Mouse (Mus musculus) limb, embryonic 15.5 days (tissue): Measurements from ENCODE around the gene Hist1h4f. TPM values are rescaled to one million over a fixed set of nuclear protein-coding genes. Genes with fewer than 3 reads are reported as not detected.
A peak's percentile ranks its signal among the peaks of the same experiment; 100 is the strongest.
"Not testable (repeated sequence)": the region's sequence is repeated elsewhere in the genome, so short reads cannot be mapped to it uniquely, and the experiment has no call there.

Experiments used
- ATAC-seq: fragments of 200-750 bp; cut with Nextera tagmentation; 2 replicates; pipeline ENCODE4 v1.8.0; 2017; ENCODE audit warnings: low read depth, moderate TSS enrichment; ENCODE audit not compliant: insufficient number of reproducible peaks, low FRiP score, low TSS enrichment
- H3K27ac ChIP-seq: fragments of 300-500 bp; sonication (generic); 2 replicates; pipeline ENCODE4 v1.5.1; 2015; ENCODE audit warnings: moderate library complexity, mild to moderate bottlenecking, inconsistent platforms
- H3K27me3 ChIP-seq: fragments of 300-500 bp; sonication (generic); 2 replicates; pipeline ENCODE4 v1.6.1; 2015; ENCODE audit warnings: inconsistent platforms
- H3K36me3 ChIP-seq: fragments of 300-500 bp; sonication (generic); 2 replicates; pipeline ENCODE4 v1.6.1; 2015; ENCODE audit warnings: inconsistent platforms
- H3K4me1 ChIP-seq: fragments of 300-500 bp; sonication (generic); 2 replicates; pipeline ENCODE4 v1.6.1; 2015; ENCODE audit warnings: inconsistent platforms
- H3K4me2 ChIP-seq: fragments of 300-500 bp; sonication (generic); 2 replicates; pipeline ENCODE4 v1.6.1; 2015; ENCODE audit warnings: mild to moderate bottlenecking, inconsistent platforms
- H3K4me3 ChIP-seq: fragments of 300-500 bp; sonication (generic); 2 replicates; pipeline ENCODE4 v1.5.1; 2015; ENCODE audit warnings: mild to moderate bottlenecking, inconsistent platforms
- H3K9ac ChIP-seq: fragments of 300-500 bp; sonication (generic); 2 replicates; pipeline ENCODE4 v1.6.1; 2015; ENCODE audit warnings: inconsistent platforms
- H3K9me3 ChIP-seq: fragments of 300-500 bp; sonication (generic); 2 replicates; pipeline ENCODE4 v1.6.1; 2016; ENCODE audit warnings: inconsistent platforms
- WGBS: fragments of 180-500 bp; shearing (Covaris S2); methylation state at CpG from one replicate; pipeline ENCODE4 v1.1.7; 2015; 5-methylcytosine and 5-hydroxymethylcytosine counted together
- polyA plus RNA-seq: library from polyadenylated mRNA; unstranded; fragments of >200 nt; fragmentation: Nextera tagmentation; extraction: Ambion mirVana; gene quantifications from 2 replicates; pipeline ENCODE4 v1.2.1, GENCODE M21; 2015

The Hist1h4f gene
- polyA plus RNA-seq: 0.65 and 0.95 TPM in 2 replicates

DNA sequence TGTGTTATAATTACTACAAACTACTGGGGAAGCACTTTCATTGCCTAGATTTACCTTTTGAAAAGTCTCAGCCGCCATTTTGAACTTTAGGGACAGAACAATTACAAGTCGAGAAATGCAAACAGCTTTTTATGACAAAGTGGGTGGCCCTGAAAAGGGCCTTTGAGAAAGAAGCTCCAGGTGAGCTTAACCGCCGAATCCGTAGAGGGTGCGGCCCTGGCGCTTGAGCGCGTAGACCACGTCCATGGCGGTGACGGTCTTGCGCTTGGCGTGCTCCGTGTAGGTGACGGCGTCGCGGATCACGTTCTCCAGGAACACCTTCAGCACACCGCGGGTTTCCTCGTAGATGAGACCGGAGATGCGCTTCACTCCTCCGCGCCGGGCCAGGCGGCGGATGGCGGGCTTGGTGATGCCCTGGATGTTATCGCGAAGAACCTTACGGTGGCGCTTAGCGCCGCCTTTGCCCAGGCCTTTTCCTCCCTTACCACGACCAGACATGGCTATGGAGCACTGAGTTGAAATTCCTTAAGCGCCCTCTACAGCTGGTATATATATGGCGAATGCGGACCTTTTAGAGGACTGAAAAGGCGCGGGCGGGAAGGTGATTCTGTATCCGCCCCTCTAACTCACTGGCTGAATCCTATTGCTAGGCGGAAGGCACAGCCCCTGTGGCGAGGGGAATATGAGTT is at the start of gene Hist1h4f:
Gene Hist1h4f, minus strand, starts transcription at position 503 of the 689 bp plus-strand sequence.
- Histone ChIP-seq H3K4me1 (peaks cover 20% of the 10 kb centered on the region), H3K4me2 (peak within 1 kb of the TSS; percentile 62), H3K9ac (0 out of 2 replicates have a peak within 1 kb of the TSS, but pooled peaks have one; percentile 21), H3K27ac (peak within 1 kb of the TSS; percentile 92), H3K4me3 (peak within 1 kb of the TSS; percentile 46)
- H3K9me3 ChIP-seq, H3K36me3 ChIP-seq, H3K27me3 ChIP-seq: not testable (repeated sequence)
- under 1% methylated on average over 47 of the region's 47 CpGs for WGBS
- ATAC-seq: peak; percentile 80

DNA sequence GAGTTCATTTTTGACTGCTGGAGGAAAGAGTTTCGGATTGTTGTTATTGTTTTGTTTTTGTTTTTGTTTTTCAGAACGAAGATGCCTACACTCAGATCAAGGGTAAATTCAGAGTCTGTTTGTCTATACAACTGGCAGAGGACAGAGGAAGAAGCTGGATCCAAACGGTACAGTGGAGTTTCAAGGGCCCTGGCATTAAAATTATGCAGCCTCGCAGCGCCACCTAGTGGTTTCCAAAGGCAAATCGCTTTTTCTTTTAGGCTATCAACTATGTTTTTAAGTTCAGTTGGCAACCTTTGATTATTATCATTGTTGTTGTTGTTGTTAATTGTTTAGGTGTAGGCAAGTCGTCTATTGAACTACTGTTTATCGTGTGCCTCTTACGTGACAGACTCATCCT is 46.5 kb upstream of the Hist1h4f start:
- no peak overlapping the region for H3K27ac ChIP-seq
- ATAC-seq: no peak
- 7% methylated on average over 9 of the region's 9 CpGs for WGBS

DNA sequence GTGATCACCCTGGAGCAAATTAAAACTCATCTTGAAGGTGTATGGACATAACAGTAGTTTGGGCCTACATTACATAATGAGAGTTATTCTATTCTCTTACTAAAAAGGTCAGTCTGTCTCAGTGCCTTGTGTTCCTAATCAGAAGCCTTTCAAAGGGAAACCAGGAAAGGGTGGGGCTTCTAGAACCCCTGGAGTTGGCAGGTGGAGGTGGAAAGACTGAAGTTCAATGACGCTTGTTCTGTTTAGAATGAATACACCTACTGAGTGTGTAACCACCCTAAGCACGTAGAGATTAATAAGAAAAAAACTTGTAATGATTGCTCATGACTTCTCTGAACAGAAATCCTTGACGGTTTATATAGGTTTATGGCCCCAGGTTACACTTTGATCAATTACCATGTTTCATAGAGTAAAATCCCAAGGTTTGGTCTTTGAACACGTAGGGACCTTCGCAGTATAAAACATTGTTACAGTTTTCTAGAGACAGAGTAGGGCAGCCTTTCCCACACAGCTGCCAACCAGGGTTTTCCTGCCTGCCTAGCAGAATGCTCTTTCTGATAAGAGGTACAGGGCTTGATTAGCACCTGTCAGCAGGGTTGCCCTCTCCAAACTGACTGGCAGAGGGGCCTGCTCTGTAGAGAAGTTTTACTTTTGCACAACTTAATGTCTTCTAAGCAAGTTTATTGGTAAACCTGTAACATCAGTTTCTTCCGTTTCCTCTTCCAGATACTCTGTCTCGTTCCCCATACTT is 44.3 kb upstream of the Hist1h4f start:
- no peak for ATAC-seq
- Histone ChIP-seq H3K36me3 (no peaks in the 10 kb centered on the region), H3K4me2 (no peak overlapping the region), H3K4me1 (0 out of 2 replicates have a peak, but pooled peaks cover 4% of the 10 kb centered on the region), H3K4me3 (no peak overlapping the region), H3K27ac (no peak overlapping the region), H3K9ac (no peak overlapping the region), H3K27me3 (no peaks in the 10 kb centered on the region), H3K9me3 (no peaks in the 10 kb centered on the region)
- 63% methylated on average over 7 of the region's 7 CpGs for WGBS

More for the DNA sequence above, 46.5 kb upstream of the Hist1h4f start:
- Histone ChIP-seq H3K4me1 (0 out of 2 replicates have a peak, but pooled peaks cover 3% of the 10 kb centered on the region), H3K9ac (no peak overlapping the region), H3K36me3 (no peaks in the 10 kb centered on the region), H3K9me3 (no peaks in the 10 kb centered on the region), H3K4me3 (no peak overlapping the region), H3K4me2 (no peak overlapping the region), H3K27me3 (no peaks in the 10 kb centered on the region)

DNA sequence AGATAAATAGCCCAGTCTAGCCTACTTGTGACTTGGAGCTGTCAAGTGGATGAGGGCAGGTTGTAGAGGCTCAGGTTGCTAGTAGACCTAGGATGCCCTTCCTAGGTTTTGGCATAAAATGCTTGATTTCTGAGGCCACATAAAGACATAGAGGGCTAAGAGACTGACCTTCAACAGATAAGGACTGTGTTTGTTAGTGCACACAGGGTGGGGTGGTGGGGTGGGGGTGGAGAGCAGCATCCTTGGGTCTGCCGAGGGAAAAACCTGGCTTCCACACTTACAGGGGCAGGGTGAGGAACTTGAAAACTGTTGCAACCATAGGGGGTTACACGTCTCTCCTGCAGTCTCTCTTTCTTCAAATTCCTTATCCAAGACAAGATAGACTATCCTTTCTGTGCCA is 43.7 kb upstream of the Hist1h4f start:
- Histone ChIP-seq H3K4me1 (0 out of 2 replicates have a peak, but pooled peaks cover 4% of the 10 kb centered on the region), H3K27ac (no peak overlapping the region), H3K4me3 (no peak overlapping the region), H3K9ac (no peak overlapping the region), H3K27me3 (no peaks in the 10 kb centered on the region), H3K9me3 (no peaks in the 10 kb centered on the region), H3K4me2 (no peak overlapping the region), H3K36me3 (no peaks in the 10 kb centered on the region)
- 81% methylated on average over 2 of the region's 2 CpGs for WGBS
- ATAC-seq: no peak

DNA sequence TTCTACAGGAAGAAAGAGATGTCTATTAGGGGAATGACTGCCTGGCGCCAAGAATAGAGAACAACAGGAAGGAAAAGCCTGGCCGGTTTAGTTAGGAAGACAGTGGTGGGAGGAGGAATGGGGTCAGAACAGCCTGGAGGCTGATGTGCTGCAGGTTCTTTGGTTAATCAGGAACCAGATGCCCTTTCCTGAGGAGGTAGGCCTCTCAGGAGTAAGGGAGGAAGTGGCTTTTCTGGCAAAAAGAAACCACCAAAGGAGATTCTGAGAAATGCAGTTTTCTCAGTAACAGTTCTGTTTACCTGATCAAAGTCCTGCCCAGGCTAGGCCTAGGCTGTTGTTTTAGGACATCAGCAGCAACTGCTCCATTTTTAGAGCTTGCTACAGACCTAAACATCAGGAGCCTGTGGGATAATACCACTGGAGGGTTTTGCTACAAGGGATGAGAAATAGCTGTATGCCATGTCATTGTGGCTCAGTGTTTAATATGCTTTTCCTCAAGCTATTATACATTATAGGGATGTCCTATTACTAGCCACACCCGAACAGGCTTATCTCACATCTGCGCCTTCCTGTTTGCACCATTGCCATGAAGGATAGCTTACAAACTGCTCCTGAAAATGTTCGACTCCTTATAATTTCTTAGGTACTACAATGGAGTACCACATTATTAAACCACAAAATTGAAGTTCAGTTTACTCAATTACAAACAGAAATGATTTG is 41.8 kb upstream of the Hist1h4f start:
- ATAC-seq: no peak
- Histone ChIP-seq H3K4me3 (no peak overlapping the region), H3K27me3 (no peaks in the 10 kb centered on the region), H3K4me2 (no peak overlapping the region), H3K27ac (no peak overlapping the region), H3K36me3 (no peaks in the 10 kb centered on the region), H3K4me1 (0 out of 2 replicates have a peak, but pooled peaks cover 4% of the 10 kb centered on the region), H3K9me3 (no peaks in the 10 kb centered on the region), H3K9ac (no peak overlapping the region)
- WGBS: 65% methylated on average over 5 of the region's 5 CpGs

DNA sequence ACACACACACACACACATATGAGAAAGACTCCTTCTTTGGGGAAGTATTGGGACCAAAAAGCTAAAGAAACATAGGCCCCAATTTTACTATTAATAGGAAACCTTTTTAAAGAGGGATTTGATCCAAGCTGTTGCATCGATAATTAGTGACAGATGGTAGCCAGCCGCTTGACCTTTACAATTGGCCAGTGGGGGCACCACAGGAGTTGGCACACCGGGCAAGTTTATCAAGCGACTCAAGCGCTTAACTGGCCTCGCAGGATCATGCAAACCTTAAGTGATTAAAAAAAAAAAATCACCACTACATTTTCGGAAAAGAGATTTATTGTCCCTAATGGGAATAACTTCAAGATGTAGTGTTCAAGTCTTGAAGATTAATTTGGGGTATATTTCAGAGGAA is 41.2 kb upstream of the Hist1h4f start:
- H3K4me1 ChIP-seq: 0 out of 2 replicates have a peak, but pooled peaks cover 4% of the 10 kb centered on the region
- no peak overlapping the region for H3K27ac ChIP-seq
- no peak overlapping the region for H3K9ac ChIP-seq
- H3K36me3 ChIP-seq: no peaks in the 10 kb centered on the region
- 36% methylated on average over 7 of the region's 7 CpGs for WGBS
- no peaks in the 10 kb centered on the region for H3K9me3 ChIP-seq
- no peaks in the 10 kb centered on the region for H3K27me3 ChIP-seq
- H3K4me3 ChIP-seq: no peak overlapping the region
- H3K4me2 ChIP-seq: no peak overlapping the region
- ATAC-seq: no peak

DNA sequence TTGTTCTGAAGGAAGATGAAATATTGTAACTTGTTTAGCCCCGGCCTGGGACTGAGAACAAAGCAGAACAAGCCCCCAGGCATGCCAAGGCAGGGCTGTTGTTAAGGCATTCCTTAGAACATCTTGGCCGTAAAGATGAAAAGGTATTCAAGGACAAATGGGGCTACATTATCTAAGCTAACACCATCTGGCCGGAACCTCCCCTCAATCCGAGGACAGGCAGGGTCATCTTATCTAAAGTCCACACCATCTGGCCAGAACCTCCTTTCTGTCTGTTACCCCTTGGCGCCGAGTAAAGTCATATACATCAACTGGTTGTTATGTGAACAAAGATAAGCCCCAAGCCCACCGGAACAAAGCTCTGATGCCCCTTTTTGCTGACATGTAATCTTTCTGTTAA is 40.4 kb upstream of the Hist1h4f start:
- 84% methylated on average over 7 of the region's 7 CpGs for WGBS
- H3K9ac ChIP-seq, H3K4me3 ChIP-seq, H3K9me3 ChIP-seq, H3K27me3 ChIP-seq, H3K27ac ChIP-seq, H3K4me2 ChIP-seq, H3K36me3 ChIP-seq, H3K4me1 ChIP-seq, ATAC-seq: not testable (repeated sequence)

DNA sequence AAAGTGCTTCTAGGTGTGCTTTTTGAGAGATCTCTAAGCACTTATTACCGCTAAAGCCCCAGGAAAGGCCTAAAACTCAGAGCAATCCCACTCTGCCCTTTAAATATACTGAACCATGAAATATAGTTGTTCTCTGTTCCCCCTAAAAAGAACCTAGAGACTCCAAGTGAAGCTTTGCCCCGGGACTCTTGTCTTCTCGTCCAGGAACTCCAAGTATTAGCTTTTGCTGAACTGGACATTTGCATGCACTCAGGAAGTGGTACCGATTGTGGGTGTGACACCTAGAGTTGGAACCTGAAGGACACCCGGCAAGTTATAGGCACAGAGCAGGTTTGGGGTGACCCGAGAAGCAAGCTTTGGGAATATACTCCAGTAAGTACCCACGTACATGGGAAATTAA is 39.8 kb upstream of the Hist1h4f start:
- no peak for ATAC-seq
- 92% methylated on average over 7 of the region's 7 CpGs for WGBS

DNA sequence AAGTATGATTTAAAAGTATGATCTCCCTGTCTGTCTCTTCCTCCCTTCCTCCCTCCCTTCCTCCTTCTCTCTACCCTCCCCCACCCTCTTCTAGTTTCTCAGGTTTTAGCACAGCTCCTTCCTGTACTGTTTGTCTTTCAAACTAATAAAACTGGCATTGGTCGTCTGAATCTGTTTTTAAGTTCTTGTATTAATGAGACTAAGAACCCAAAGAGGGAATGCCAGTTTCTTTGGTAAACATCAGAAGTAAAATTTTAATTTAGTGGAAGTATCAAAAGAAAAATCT is 35.4 kb upstream of the Hist1h4f start:
- WGBS: 3% methylated on average over 1 of the region's 1 CpGs
- Histone ChIP-seq H3K9ac (no peak overlapping the region), H3K27me3 (no peaks in the 10 kb centered on the region), H3K4me3 (peak overlapping the region; percentile 46), H3K4me1 (peaks cover 20% of the 10 kb centered on the region), H3K9me3 (no peaks in the 10 kb centered on the region), H3K36me3 (no peaks in the 10 kb centered on the region), H3K27ac (peak overlapping the region; percentile 91), H3K4me2 (peak overlapping the region; percentile 70)
- ATAC-seq: no peak

More for the DNA sequence above, 39.8 kb upstream of the Hist1h4f start:
- no peak overlapping the region for H3K4me3 ChIP-seq
- no peak overlapping the region for H3K4me2 ChIP-seq
- no peak overlapping the region for H3K27ac ChIP-seq
- no peaks in the 10 kb centered on the region for H3K9me3 ChIP-seq
- no peaks in the 10 kb centered on the region for H3K36me3 ChIP-seq
- H3K27me3 ChIP-seq: no peaks in the 10 kb centered on the region
- peaks cover 10% of the 10 kb centered on the region for H3K4me1 ChIP-seq
- no peak overlapping the region for H3K9ac ChIP-seq

DNA sequence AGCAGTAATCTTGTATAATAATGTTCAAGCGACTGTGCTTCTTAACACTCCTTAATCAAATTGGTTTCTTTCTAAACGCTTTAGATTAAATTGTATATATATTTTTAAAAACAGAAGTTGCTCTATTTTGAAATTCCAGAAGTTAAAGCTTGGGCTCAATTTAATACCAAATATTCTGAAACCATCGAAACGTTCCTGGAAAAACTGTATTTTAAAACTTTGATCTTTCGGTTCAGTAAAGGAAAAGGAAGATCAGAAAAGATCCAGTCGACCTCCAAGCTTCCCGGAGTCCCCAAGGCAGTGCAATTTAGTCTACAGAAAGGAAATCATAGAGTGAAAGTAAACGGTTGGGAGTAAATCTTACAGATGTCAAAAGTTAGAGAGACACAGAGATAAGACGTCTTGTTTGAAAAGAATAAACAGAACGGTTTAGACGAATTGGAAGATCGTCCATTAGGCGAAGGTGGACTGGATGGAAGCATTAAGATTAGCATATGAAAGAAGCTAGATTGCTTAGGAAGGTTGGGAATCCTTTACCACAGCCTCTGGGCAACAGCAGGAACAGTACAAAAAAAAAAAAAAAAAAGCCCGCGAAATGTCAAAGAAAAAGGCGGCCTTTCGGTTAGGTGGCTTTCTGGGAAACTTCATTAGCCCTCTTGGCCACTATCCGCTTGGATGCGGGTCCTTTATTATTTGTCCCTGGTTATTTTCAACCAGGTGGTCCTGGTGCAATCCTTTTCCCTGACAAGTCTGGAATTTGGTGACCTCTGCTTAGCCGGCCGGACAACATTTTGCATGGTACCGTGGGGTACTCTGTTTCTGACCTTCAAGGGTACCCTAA is 34.9 kb upstream of the Hist1h4f start:
- Histone ChIP-seq H3K9ac (0 out of 2 replicates have a peak overlapping the region, but pooled peaks have one; percentile 26), H3K4me2 (peak overlapping the region; percentile 70), H3K9me3 (no peaks in the 10 kb centered on the region), H3K4me3 (peak overlapping the region; percentile 46), H3K36me3 (no peaks in the 10 kb centered on the region), H3K27ac (peak overlapping the region; percentile 91), H3K4me1 (peaks cover 22% of the 10 kb centered on the region), H3K27me3 (no peaks in the 10 kb centered on the region)
- WGBS: under 1% methylated on average over 22 of the region's 22 CpGs
- ATAC-seq: no peak

DNA sequence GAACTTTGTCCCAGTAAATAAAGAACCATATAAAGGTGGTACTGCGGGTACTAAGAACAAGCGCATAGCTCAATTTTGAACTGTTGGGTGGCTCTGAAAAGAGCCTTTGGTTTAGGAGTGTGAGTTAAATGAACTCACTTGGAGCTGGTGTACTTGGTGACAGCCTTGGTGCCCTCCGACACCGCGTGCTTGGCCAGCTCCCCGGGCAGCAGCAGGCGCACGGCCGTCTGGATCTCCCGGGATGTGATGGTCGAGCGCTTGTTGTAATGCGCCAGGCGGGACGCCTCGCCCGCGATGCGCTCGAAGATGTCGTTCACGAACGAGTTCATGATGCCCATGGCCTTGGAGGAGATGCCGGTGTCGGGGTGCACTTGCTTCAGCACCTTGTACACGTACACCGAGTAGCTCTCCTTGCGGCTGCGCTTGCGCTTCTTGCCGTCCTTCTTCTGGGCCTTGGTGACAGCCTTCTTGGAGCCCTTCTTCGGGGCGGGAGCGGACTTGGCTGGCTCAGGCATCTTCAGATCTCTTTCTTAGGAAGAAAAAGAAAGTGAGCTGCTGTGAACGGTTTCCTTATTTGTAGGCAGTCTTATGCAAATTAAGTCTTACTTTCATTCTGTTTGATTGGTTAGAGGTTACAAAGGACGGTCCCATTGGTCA is 34.1 kb upstream of the Hist1h4f start:
- not testable (repeated sequence) for H3K27me3 ChIP-seq, H3K9me3 ChIP-seq, H3K36me3 ChIP-seq
- H3K27ac ChIP-seq: peak overlapping the region; percentile 95
- peaks cover 22% of the 10 kb centered on the region for H3K4me1 ChIP-seq
- H3K9ac ChIP-seq: peak overlapping the region; percentile 55
- WGBS: under 1% methylated on average over 30 of the region's 36 CpGs
- H3K4me2 ChIP-seq: peak overlapping the region; percentile 70
- peak overlapping the region; percentile 46 for H3K4me3 ChIP-seq
- peak; percentile 80 for ATAC-seq
